Mouse (Mus musculus) hindbrain, embryonic 13.5 days (tissue): ENCODE results near the gene Sdcbp2. TPM values are rescaled to one million over a fixed set of nuclear protein-coding genes. Genes with fewer than 3 reads are reported as not detected.

Experiments
- ATAC-seq: fragments of 200-750 bp; cut with Nextera tagmentation; 2 replicates; pipeline ENCODE4 v1.8.0; 2017; ENCODE audit warnings: moderate TSS enrichment; ENCODE audit not compliant: low FRiP score
- H3K27ac ChIP-seq: fragments of 300-500 bp; sonication (generic); 2 replicates; pipeline ENCODE4 v1.5.1; 2015; ENCODE audit warnings: inconsistent platforms, mild to moderate bottlenecking, moderate library complexity
- H3K27me3 ChIP-seq: fragments of 300-500 bp; sonication (generic); 2 replicates; pipeline ENCODE4 v1.6.1; 2015; ENCODE audit warnings: mild to moderate bottlenecking, inconsistent platforms
- H3K36me3 ChIP-seq: fragments of 300-500 bp; sonication (generic); 2 replicates; pipeline ENCODE4 v1.6.1; 2015; ENCODE audit warnings: mild to moderate bottlenecking, inconsistent platforms
- H3K4me1 ChIP-seq: fragments of 300-500 bp; sonication (generic); replicated peaks from 2 replicates; pipeline ENCODE4 v1.6.1; 2015; ENCODE audit warnings: inconsistent platforms
- H3K4me2 ChIP-seq: fragments of 300-500 bp; sonication (generic); 2 replicates; pipeline ENCODE4 v1.6.1; 2015; ENCODE audit warnings: inconsistent platforms, mild to moderate bottlenecking, moderate library complexity
- H3K4me3 ChIP-seq: fragments of 300-500 bp; sonication (generic); 2 replicates; pipeline ENCODE4 v1.5.1; 2015; ENCODE audit warnings: mild to moderate bottlenecking, inconsistent platforms
- H3K9ac ChIP-seq: fragments of 300-500 bp; sonication (generic); 2 replicates; pipeline ENCODE4 v1.6.1; 2015; ENCODE audit warnings: mild to moderate bottlenecking, inconsistent platforms
- H3K9me3 ChIP-seq: fragments of 300-500 bp; sonication (generic); 2 replicates; pipeline ENCODE4 v1.6.1; 2016; ENCODE audit warnings: inconsistent platforms
- WGBS: fragments of 180-500 bp; shearing (Covaris S2); methylation state at CpG from one replicate; pipeline ENCODE4 v1.1.7; 2015; 5-methylcytosine and 5-hydroxymethylcytosine counted together
- polyA plus RNA-seq: library from polyadenylated mRNA; unstranded; fragments of >200 nt; fragmentation: Nextera tagmentation; extraction: Ambion mirVana; gene quantifications from 2 replicates; pipeline ENCODE4 v1.2.1, GENCODE M21; 2015

Gene Sdcbp2
- polyA plus RNA-seq, 1 experiment from 2014 or later, result 0.90 TPM

GRCm38 (mm10) chr2:151575699-151576389, 3.4 kb downstream of the Sdcbp2 start:
- peak overlapping the region; percentile 47 for H3K4me3 ChIP-seq

GRCm38 (mm10) chr2:151579183-151579582, 6.8 kb downstream of the Sdcbp2 start:
- Histone ChIP-seq H3K9me3 (no peaks in the 10 kb centered on the region), H3K27ac (no peak overlapping the region), H3K9ac (no peak overlapping the region), H3K4me2 (no peak overlapping the region), H3K4me3 (no peak overlapping the region), H3K4me1 (peaks cover 14% of the 10 kb centered on the region), H3K36me3 (no peaks in the 10 kb centered on the region), H3K27me3 (0 out of 2 replicates have a peak, but pooled peaks cover 6% of the 10 kb centered on the region)
- WGBS, result 89% methylated on average over 4 of the region's 4 CpGs
- ATAC-seq, result no peak

More at GRCm38 (mm10) chr2:151575699-151576389, 3.4 kb downstream of the Sdcbp2 start:
- WGBS, result under 1% methylated on average over 38 of the region's 38 CpGs
- peaks cover 14% of the 10 kb centered on the region for H3K4me1 ChIP-seq
- peak; percentile 96 for ATAC-seq
- H3K9me3 ChIP-seq, result no peaks in the 10 kb centered on the region
- 0 out of 2 replicates have a peak, but pooled peaks cover 6% of the 10 kb centered on the region for H3K27me3 ChIP-seq
- H3K9ac ChIP-seq, result peak overlapping the region; percentile 70
- peak overlapping the region; percentile 70 for H3K4me2 ChIP-seq
- peak overlapping the region; percentile 88 for H3K27ac ChIP-seq
- no peaks in the 10 kb centered on the region for H3K36me3 ChIP-seq

GRCm38 (mm10) chr2:151580945-151581344, 8.5 kb downstream of the Sdcbp2 start:
- Histone ChIP-seq H3K4me1 (peaks cover 6% of the 10 kb centered on the region), H3K4me2 (no peak overlapping the region), H3K9ac (no peak overlapping the region), H3K27ac (no peak overlapping the region), H3K4me3 (no peak overlapping the region), H3K36me3 (no peaks in the 10 kb centered on the region), H3K9me3 (no peaks in the 10 kb centered on the region), H3K27me3 (0 out of 2 replicates have a peak, but pooled peaks cover 6% of the 10 kb centered on the region)
- 26% methylated on average over 1 of the region's 1 CpGs for WGBS
- ATAC-seq, result no peak

GRCm38 (mm10) chr2:151585934-151586333, 13.5 kb downstream of the Sdcbp2 start:
- H3K4me2 ChIP-seq, result no peak overlapping the region
- no peaks in the 10 kb centered on the region for H3K4me1 ChIP-seq
- 69% methylated on average over 3 of the region's 3 CpGs for WGBS
- H3K4me3 ChIP-seq, result no peak overlapping the region
- no peak for ATAC-seq
- 0 out of 2 replicates have a peak, but pooled peaks cover 3% of the 10 kb centered on the region for H3K36me3 ChIP-seq
- H3K9ac ChIP-seq, result no peak overlapping the region
- no peaks in the 10 kb centered on the region for H3K9me3 ChIP-seq
- no peaks in the 10 kb centered on the region for H3K27me3 ChIP-seq
- no peak overlapping the region for H3K27ac ChIP-seq

- peaks cover 10% of the 10 kb centered on the region for H3K36me3 ChIP-seq
Observed at GRCm38 (mm10) chr2:151586807-151587206, 14.4 kb downstream of the Sdcbp2 start.

GRCm38 (mm10) chr2:151587306-151587705, 14.9 kb downstream of the Sdcbp2 start:
- peaks cover 15% of the 10 kb centered on the region for H3K36me3 ChIP-seq
- H3K27me3 ChIP-seq, result no peaks in the 10 kb centered on the region
- no peak overlapping the region for H3K4me3 ChIP-seq
- ATAC-seq, result no peak
- 87% methylated on average over 9 of the region's 9 CpGs for WGBS
- H3K9me3 ChIP-seq, result no peaks in the 10 kb centered on the region
- H3K9ac ChIP-seq, result no peak overlapping the region
- H3K27ac ChIP-seq, result no peak overlapping the region
- H3K4me2 ChIP-seq, result no peak overlapping the region
- no peaks in the 10 kb centered on the region for H3K4me1 ChIP-seq

More at GRCm38 (mm10) chr2:151586807-151587206, 14.4 kb downstream of the Sdcbp2 start:
- Histone ChIP-seq H3K27me3 (no peaks in the 10 kb centered on the region), H3K9me3 (no peaks in the 10 kb centered on the region), H3K4me2 (no peak overlapping the region), H3K4me3 (no peak overlapping the region), H3K9ac (no peak overlapping the region), H3K27ac (no peak overlapping the region), H3K4me1 (no peaks in the 10 kb centered on the region)
- ATAC-seq, result no peak
- WGBS, result 86% methylated on average over 1 of the region's 1 CpGs

- Histone ChIP-seq H3K9ac (no peak overlapping the region), H3K4me3 (no peak overlapping the region), H3K4me2 (no peak overlapping the region), H3K27ac (no peak overlapping the region), H3K27me3 (no peaks in the 10 kb centered on the region), H3K36me3 (peaks cover 64% of the 10 kb centered on the region), H3K9me3 (no peaks in the 10 kb centered on the region), H3K4me1 (peaks cover 19% of the 10 kb centered on the region)
- no peak for ATAC-seq
- WGBS, result 79% methylated on average over 2 of the region's 2 CpGs
Observed at GRCm38 (mm10) chr2:151598068-151598467, 25.6 kb downstream of the Sdcbp2 start.

GRCm38 (mm10) chr2:151602106-151602505, 29.7 kb downstream of the Sdcbp2 start:
- H3K4me3 ChIP-seq, result no peak overlapping the region
- H3K36me3 ChIP-seq, result peaks cover 26% of the 10 kb centered on the region
- WGBS, result 73% methylated on average over 4 of the region's 4 CpGs
- no peaks in the 10 kb centered on the region for H3K27me3 ChIP-seq
- H3K4me2 ChIP-seq, result no peak overlapping the region
- peak overlapping the region; percentile 73; the same call in 1 of the 2 replicates for H3K27ac ChIP-seq
- no peak overlapping the region for H3K9ac ChIP-seq
- no peak for ATAC-seq
- no peaks in the 10 kb centered on the region for H3K9me3 ChIP-seq
- peaks cover 52% of the 10 kb centered on the region for H3K4me1 ChIP-seq

- Histone ChIP-seq H3K27me3 (no peaks in the 10 kb centered on the region), H3K4me2 (no peak overlapping the region), H3K36me3 (peaks cover 13% of the 10 kb centered on the region), H3K4me1 (peaks cover 54% of the 10 kb centered on the region), H3K27ac (peak overlapping the region; percentile 73), H3K9ac (peak overlapping the region; percentile 46; the same call in 1 of the 2 replicates), H3K9me3 (no peaks in the 10 kb centered on the region), H3K4me3 (no peak overlapping the region)
- 14% methylated on average over 4 of the region's 4 CpGs for WGBS
- ATAC-seq, result peak; percentile 82
Observed at GRCm38 (mm10) chr2:151603630-151604029, 31.2 kb downstream of the Sdcbp2 start.

GRCm38 (mm10) chr2:151605437-151605987, 33.1 kb downstream of the Sdcbp2 start:
- H3K4me3 ChIP-seq, result no peak overlapping the region
- no peaks in the 10 kb centered on the region for H3K9me3 ChIP-seq
- H3K4me1 ChIP-seq, result peaks cover 63% of the 10 kb centered on the region
- peak overlapping the region; percentile 64 for H3K27ac ChIP-seq
- H3K36me3 ChIP-seq, result peaks cover 5% of the 10 kb centered on the region
- no peak overlapping the region; the same call in 1 of the 2 replicates for H3K9ac ChIP-seq
- H3K4me2 ChIP-seq, result no peak overlapping the region
- H3K27me3 ChIP-seq, result no peaks in the 10 kb centered on the region
- peak; percentile 58 for ATAC-seq
- WGBS, result 41% methylated on average over 10 of the region's 11 CpGs

- H3K4me2 ChIP-seq, result no peak overlapping the region
- 95% methylated on average over 1 of the region's 1 CpGs for WGBS
- H3K9me3 ChIP-seq, result no peaks in the 10 kb centered on the region
- ATAC-seq, result no peak
- no peak overlapping the region for H3K9ac ChIP-seq
- no peaks in the 10 kb centered on the region; the same call in 1 of the 2 replicates for H3K36me3 ChIP-seq
- no peak overlapping the region for H3K4me3 ChIP-seq
- no peak overlapping the region for H3K27ac ChIP-seq
- H3K4me1 ChIP-seq, result peaks cover 40% of the 10 kb centered on the region
- no peaks in the 10 kb centered on the region for H3K27me3 ChIP-seq
Observed at GRCm38 (mm10) chr2:151608435-151608834, 36.0 kb downstream of the Sdcbp2 start.

GRCm38 (mm10) chr2:151609974-151610373, 37.6 kb downstream of the Sdcbp2 start:
- Histone ChIP-seq H3K4me1 (peaks cover 25% of the 10 kb centered on the region), H3K4me2 (no peak overlapping the region), H3K36me3 (no peaks in the 10 kb centered on the region; the same call in 1 of the 2 replicates), H3K27me3 (no peaks in the 10 kb centered on the region), H3K9me3 (no peaks in the 10 kb centered on the region), H3K27ac (peak overlapping the region; percentile 36), H3K9ac (peak overlapping the region; percentile 14; the same call in 1 of the 2 replicates), H3K4me3 (no peak overlapping the region)
- ATAC-seq, result peak; percentile 19; the same call in 1 of the 2 replicates
- 21% methylated on average over 3 of the region's 3 CpGs for WGBS
